Comparison of ENCODE assay signal across 8 mouse cellular contexts in the genomic region with DNA sequence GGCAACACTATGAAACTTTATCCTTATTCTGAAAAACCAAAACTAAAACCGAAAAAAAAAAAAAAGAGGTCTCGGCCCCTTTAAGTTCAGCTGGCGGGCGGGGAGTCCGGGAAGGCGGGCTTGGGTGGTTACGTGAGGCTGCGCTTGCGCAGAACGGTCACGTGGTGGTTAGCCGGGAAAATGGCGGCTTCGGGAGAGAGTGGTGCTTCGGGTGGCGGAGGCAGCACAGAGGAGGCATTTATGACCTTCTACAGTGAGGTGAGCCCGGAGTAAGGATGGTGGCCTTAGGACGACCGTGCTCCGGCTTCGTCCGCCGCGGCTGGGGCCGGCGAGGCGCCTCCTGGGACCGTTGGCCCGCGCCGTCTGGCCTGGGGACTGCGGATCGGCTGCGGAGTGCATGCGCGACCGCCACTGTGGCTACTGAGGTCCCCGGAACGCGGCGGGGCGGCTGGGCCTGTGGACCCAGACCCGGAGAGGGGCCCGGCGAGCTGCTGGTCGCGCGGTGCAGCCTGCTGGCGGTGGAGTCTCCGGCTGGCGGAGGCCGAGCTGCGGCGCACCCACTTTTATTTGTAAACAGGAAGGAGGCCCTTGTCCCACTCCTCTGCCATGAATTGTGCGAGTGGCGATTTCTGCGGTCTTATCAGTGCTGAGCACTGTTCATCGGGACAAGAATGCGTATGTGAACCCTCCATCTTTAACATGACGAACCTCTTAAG. TPM values are rescaled to one million over a fixed set of nuclear protein-coding genes. Genes with fewer than 3 reads are reported as not detected.
DNase-seq lines count a peak whose midpoint lies in the region; ATAC-seq and TF ChIP-seq lines count a peak whose summit lies in the region.

A gene (plus strand): TSS at position 145 of the 716 bp plus-strand sequence.

- DNase-seq in B cell, adult 2 months = peak; percentile 94 to 95
- peak; percentile 96 for DNase-seq in brain, adult 2 months (ENCODE audit: low read depth, low spot score)
- DNase-seq in liver, adult 2 months (ENCODE audit: extremely low read depth, low read depth, low spot score) = peak; percentile 76
- DNase-seq in splenic B cell, adult 2 months (ENCODE audit: low read depth, low spot score) = peak; percentile 97

- H3K9me3 ChIP-seq in heart, embryonic 11.5 days (replicated peaks; ENCODE audit: control insufficient read depth, low read length) = no peaks in the 10 kb centered on the region
- H3K9me3 ChIP-seq in kidney, embryonic 16.5 days (ENCODE audit: low read length) = no peaks in the 10 kb centered on the region

- TF ChIP-seq POLR2A in liver, adult 2 months (IDR thresholded peaks at IDR 0.05; ENCODE audit: extremely low read depth, insufficient read depth, low read length) = peak; percentile 63
- peak; percentile 79 for TF ChIP-seq POLR2A in myocyte (IDR thresholded peaks at IDR 0.05; ENCODE audit: insufficient read length, low read depth)

- peaks cover 12% of the 10 kb centered on the region for H3K36me3 ChIP-seq in heart, embryonic 11.5 days (ENCODE audit: control insufficient read depth, insufficient read depth, low read length)
- peaks cover 25% of the 10 kb centered on the region for H3K36me3 ChIP-seq in kidney, embryonic 16.5 days (ENCODE audit: insufficient read depth, low read length)
- H3K36me3 ChIP-seq in liver, adult 2 months (ENCODE audit: control insufficient read depth, insufficient read depth, low read length) = peaks cover 11% of the 10 kb centered on the region; the same call in 1 of the 2 replicates
- H3K36me3 ChIP-seq in myocyte (ENCODE audit: control insufficient read depth, insufficient read depth) = peaks cover 9% of the 10 kb centered on the region
- H3K36me3 ChIP-seq in splenic B cell, adult 2 months (ENCODE audit: control insufficient read depth, insufficient read depth, low read length, poor library complexity, severe bottlenecking) = peaks cover 3% of the 10 kb centered on the region; the same call in 1 of the 2 replicates

- ATAC-seq in erythroblast, adult 5-6 weeks (replicated peaks; ENCODE audit: low FRiP score, poor library complexity, severe bottlenecking) = peak; percentile 58
- ATAC-seq in heart, embryonic 11.5 days (replicated peaks; ENCODE audit: insufficient number of reproducible peaks, low FRiP score, low TSS enrichment) = peak; percentile 68
- ATAC-seq in kidney, embryonic 16.5 days (ENCODE audit: low FRiP score, low TSS enrichment) = peak; percentile 68; the same call in 1 of the 2 replicates

- TF ChIP-seq CTCF in liver, adult 2 months (IDR thresholded peaks at IDR 0.05; ENCODE audit: low read depth, low read length) = no peak

- WGBS in heart, embryonic 11.5 days (ENCODE audit: insufficient replicate concordance) = under 1% methylated on average over 60 of the region's 60 CpGs
- WGBS in kidney, embryonic 16.5 days = under 1% methylated on average over 59 of the region's 60 CpGs
- WGBS in liver, adult 2 months = under 1% methylated on average over 60 of the region's 60 CpGs

- H3K4me3 ChIP-seq in heart, embryonic 11.5 days (ENCODE audit: low read depth, low read length) = peak within 1 kb of the TSS; percentile 84
- peak within 1 kb of the TSS; percentile 100 for H3K4me3 ChIP-seq in kidney, embryonic 16.5 days (ENCODE audit: low read length)
- H3K4me3 ChIP-seq in liver, adult 2 months (ENCODE audit: insufficient read depth, low read depth, low read length) = peak within 1 kb of the TSS; percentile 97
- H3K4me3 ChIP-seq in myocyte = peak within 1 kb of the TSS; percentile 83

- peak within 1 kb of the TSS; percentile 83 for H3K9ac ChIP-seq in heart, embryonic 11.5 days (ENCODE audit: low read depth, low read length)
- peak within 1 kb of the TSS; percentile 94 for H3K9ac ChIP-seq in kidney, embryonic 16.5 days (replicated peaks; ENCODE audit: low read length)
- peak within 1 kb of the TSS; percentile 96 for H3K9ac ChIP-seq in liver, adult 2 months (ENCODE audit: low read depth, low read length)

- H3K4me2 ChIP-seq in heart, embryonic 11.5 days = peak within 1 kb of the TSS; percentile 76
- peak within 1 kb of the TSS; percentile 95 for H3K4me2 ChIP-seq in kidney, embryonic 16.5 days (replicated peaks; ENCODE audit: low read depth, low read length)
- H3K4me2 ChIP-seq in myocyte (ENCODE audit: low read depth) = peak within 1 kb of the TSS; percentile 87

- peaks cover 17% of the 10 kb centered on the region for H3K79me2 ChIP-seq in liver, adult 2 months (ENCODE audit: control insufficient read depth, insufficient read depth, low read length)
- peaks cover 70% of the 10 kb centered on the region for H3K79me2 ChIP-seq in myocyte (ENCODE audit: control insufficient read depth, insufficient read depth)

- peaks cover 10% of the 10 kb centered on the region for H3K4me1 ChIP-seq in heart, embryonic 11.5 days (ENCODE audit: control insufficient read depth, insufficient read depth, low read length)
- H3K4me1 ChIP-seq in kidney, embryonic 16.5 days (ENCODE audit: insufficient read depth, low read length) = peaks cover 37% of the 10 kb centered on the region
- H3K4me1 ChIP-seq in liver, adult 2 months (ENCODE audit: control insufficient read depth, insufficient read depth, low read length) = peaks cover 18% of the 10 kb centered on the region; the same call in 1 of the 2 replicates

- H3K27me3 ChIP-seq in heart, embryonic 11.5 days (ENCODE audit: control insufficient read depth, insufficient read depth, low read length) = no peaks in the 10 kb centered on the region
- H3K27me3 ChIP-seq in kidney, embryonic 16.5 days (ENCODE audit: insufficient read depth, low read length) = no peaks in the 10 kb centered on the region
- H3K27me3 ChIP-seq in liver, adult 2 months (ENCODE audit: control insufficient read depth, insufficient read depth, low read length) = no peaks in the 10 kb centered on the region
- no peaks in the 10 kb centered on the region for H3K27me3 ChIP-seq in myocyte (ENCODE audit: control insufficient read depth, insufficient read depth, insufficient read length)
- H3K27me3 ChIP-seq in splenic B cell, adult 2 months (ENCODE audit: control insufficient read depth, insufficient read depth, low read length, poor library complexity, severe bottlenecking) = no peaks in the 10 kb centered on the region

- H3ac ChIP-seq in myocyte (ENCODE audit: control insufficient read depth, insufficient read length) = peak within 1 kb of the TSS; percentile 83

- peak within 1 kb of the TSS; percentile 47 for H3K27ac ChIP-seq in heart, embryonic 11.5 days (ENCODE audit: low read depth, low read length)
- peak within 1 kb of the TSS; percentile 79 for H3K27ac ChIP-seq in kidney, embryonic 16.5 days (ENCODE audit: low read length)
- peak within 1 kb of the TSS; percentile 71 for H3K27ac ChIP-seq in liver, adult 2 months (replicated peaks; ENCODE audit: insufficient read depth, low read depth, low read length)

TF ChIP-seq in myocyte, 11 proteins besides CTCF, POLR2A, EP300 and RAD21:
- TF ChIP-seq TCF3 (IDR thresholded peaks at IDR 0.05; ENCODE audit: insufficient read length, low read depth) (no peak), CEBPB (IDR thresholded peaks at IDR 0.05; ENCODE audit: insufficient read depth, poor library complexity, severe bottlenecking) (no peak), POLR2AphosphoS2 (IDR thresholded peaks at IDR 0.05; ENCODE audit: insufficient read length, low read depth) (peak; percentile 77), REST (IDR thresholded peaks at IDR 0.05; ENCODE audit: insufficient read depth, insufficient read length) (no peak), TCF12 (IDR thresholded peaks at IDR 0.05; ENCODE audit: insufficient read depth, poor library complexity, severe bottlenecking) (no peak), MYOD1 (IDR thresholded peaks at IDR 0.05; ENCODE audit: control insufficient read depth in 1 of 3, insufficient read length in 2 of 3, low read depth in 2 of 3) (no peak), MYOG (IDR thresholded peaks at IDR 0.05; ENCODE audit: control insufficient read depth in 1 of 3, insufficient read depth in 1 of 3, insufficient read length in 2 of 3, low read depth in 2 of 3) (no peak), USF1 (IDR thresholded peaks at IDR 0.05; ENCODE audit: low read depth) (peak; percentile 99), SRF (IDR thresholded peaks at IDR 0.05; ENCODE audit: control insufficient read depth, insufficient read length, low read depth) (no peak), MAX (IDR thresholded peaks at IDR 0.05; ENCODE audit: low read depth) (no peak), E2F4 (IDR thresholded peaks at IDR 0.05; ENCODE audit: insufficient read depth) (peak; percentile 28)

RNA-seq across cellular contexts. Expression of the gene that starts here (rescaled TPM):
- 75.0 and 117 TPM in 2 replicates for total RNA-seq in erythroblast, adult 5-6 weeks (2015; ENCODE audit: low replicate concordance)
- total RNA-seq in erythroblast, adult 5-6 weeks (2017; ENCODE audit: low replicate concordance) = 262 and 314 TPM in 2 replicates
- 157 and 162 TPM in 2 replicates for polyA plus RNA-seq in heart, embryonic 11.5 days (2014; fragmentation: Nextera tagmentation; extraction: Ambion mirVana)
- 159 and 164 TPM in 2 replicates for polyA plus RNA-seq in kidney, embryonic 16.5 days (2015; fragmentation: Nextera tagmentation; extraction: Ambion mirVana)
- total RNA-seq in liver, adult 2 months (2014; rRNA removed) = 17.0 and 26.1 TPM in 2 replicates
- polyA plus RNA-seq in liver, adult 2 months (2012; rRNA removed) = 9.7 and 10.4 TPM in 2 replicates
- 95.1 TPM for polyA plus RNA-seq in myocyte (2012; fragmentation: generic; extraction: Trizol)

Comparison
In these comparisons a context has a peak if more than half of its experiments do, and no peak if none do; other contexts are left out.
1. Peak in every context shown above with its lines: DNase-seq, ATAC-seq, H3K4me3 ChIP-seq and H3K27ac ChIP-seq.